ENCODE assay signal across 40 mouse cellular contexts in genomic region chr2:144779263-144779662, GRCm38 (mm10). TPM values are rescaled to one million over a fixed set of nuclear protein-coding genes. Genes with fewer than 3 reads are reported as not detected.
"Had no signal": no experiment of that assay in that cellular context is flagged by ENCODE, and none has a peak within 500 bp of the region (broad histone marks: within the 10 kb centered on the region; RNA-seq: fewer than 3 reads in every experiment).

No protein-coding gene starts in this region.

- H3K9ac ChIP-seq: heart, embryonic 12.5 days; hindbrain, embryonic 14.5 days; intestine, embryonic 15.5 days; kidney, embryonic 15.5 days; limb, embryonic 13.5 days; limb, embryonic 15.5 days; liver, embryonic 12.5 days had no signal

- H3K9me3 ChIP-seq: heart, embryonic 10.5 days; heart, embryonic 12.5 days; intestine, embryonic 15.5 days; kidney, embryonic 15.5 days; limb, embryonic 13.5 days; limb, embryonic 15.5 days; liver, embryonic 12.5 days had no signal

- H3K4me3 ChIP-seq: gastrocnemius, adult 2 months; heart, embryonic 10.5 days; heart, embryonic 12.5 days; intestine, embryonic 15.5 days; kidney, embryonic 15.5 days; limb, embryonic 13.5 days; limb, embryonic 15.5 days; liver, embryonic 12.5 days had no signal

- H3K27me3 ChIP-seq: heart, embryonic 12.5 days; intestine, embryonic 15.5 days; kidney, embryonic 15.5 days; limb, embryonic 13.5 days; limb, embryonic 15.5 days; liver, embryonic 12.5 days had no signal

- H3K4me1 ChIP-seq: heart, embryonic 12.5 days; intestine, embryonic 15.5 days; limb, embryonic 15.5 days; liver, embryonic 12.5 days had no signal

- H3K27ac ChIP-seq: gastrocnemius, adult 2 months; heart, embryonic 10.5 days; hindbrain, embryonic 14.5 days; intestine, embryonic 15.5 days; kidney, embryonic 15.5 days; kidney, postnatal 0 days; limb, embryonic 13.5 days; limb, embryonic 15.5 days; liver, embryonic 12.5 days had no signal

- DNase-seq: gastrocnemius, adult 2 months; gastrocnemius, postnatal 10 days; gastrocnemius, postnatal 25 days; heart, adult 18-20 months; heart, postnatal 10 days; heart, postnatal 36 days; kidney, adult 18-20 months; kidney, adult 8-10 months; kidney, postnatal 14 days; kidney, postnatal 36 days; layer of hippocampus, adult 9-11 months; layer of hippocampus, postnatal 36 days; left cerebral cortex, postnatal 4 days had no signal

- H3K4me2 ChIP-seq: heart, embryonic 12.5 days; hindbrain, embryonic 14.5 days; intestine, embryonic 15.5 days; kidney, embryonic 15.5 days; limb, embryonic 13.5 days; limb, embryonic 15.5 days; liver, embryonic 12.5 days had no signal

- ATAC-seq: hindbrain, embryonic 16.5 days; inflammation-experienced regulatory T-cells, adult 6 months; intestine, embryonic 15.5 days; intestine, postnatal 0 days; liver, embryonic 12.5 days had no signal

- H3K36me3 ChIP-seq: heart, embryonic 10.5 days; heart, embryonic 12.5 days; intestine, embryonic 15.5 days; kidney, embryonic 15.5 days; limb, embryonic 13.5 days; limb, embryonic 15.5 days; liver, embryonic 12.5 days had no signal

RNA-seq across cellular contexts. Expression of gene Scp2d1, which starts 44.2 kb away (rescaled TPM):
- total RNA-seq: gastrocnemius, adult 2 months; gastrocnemius, postnatal 10 days; gastrocnemius, postnatal 25 days; gastrocnemius, postnatal 4 days; heart, adult 18-20 months; heart, adult 8-10 months; heart, postnatal 10 days; heart, postnatal 36 days; hematopoietic stem cell, adult 5-6 weeks; layer of hippocampus, adult 18-20 months; layer of hippocampus, postnatal 14 days; layer of hippocampus, postnatal 36 days; left cerebral cortex, adult 18-20 months; left cerebral cortex, adult 8-10 months; left cerebral cortex, postnatal 10 days; left cerebral cortex, postnatal 25 days; left cerebral cortex, postnatal 4 days; liver, adult 2 months had no signal
- polyA plus RNA-seq: heart, embryonic 10.5 days; heart, embryonic 12.5 days; heart, embryonic 14.5 days; heart, embryonic 16.5 days; hindbrain, embryonic 11.5 days; hindbrain, embryonic 14.5 days; hindbrain, embryonic 16.5 days; inflammation-experienced regulatory T-cells, adult 6 months; intestine, embryonic 15.5 days; intestine, postnatal 0 days; kidney, embryonic 15.5 days; kidney, postnatal 0 days; large intestine, adult 2 months; limb, embryonic 11.5 days; limb, embryonic 13.5 days; limb, embryonic 15.5 days; liver, adult 2 months; liver, embryonic 12.5 days had no signal
